Mouse (Mus musculus) heart, adult 2 months (tissue): Measurements from ENCODE around the gene Jtb. TPM values are rescaled to one million over a fixed set of nuclear protein-coding genes. Genes with fewer than 3 reads are reported as not detected.

Source experiments
- DNase-seq, 2 experiments: peaks; one replicate each; pipeline ENCODE4 v3.0.0; 2021
- H3K27ac ChIP-seq: fragments of 200-600 bp; 2 replicates; pipeline ENCODE4 v1.8.1; 2022
- H3K27me3 ChIP-seq: fragments of 200-500 bp; 2 replicates; pipeline ENCODE4 v1.6.1; 2012; ENCODE audit warnings: mild to moderate bottlenecking, low read length, inconsistent platforms, mixed read lengths; ENCODE audit not compliant: control insufficient read depth, insufficient read depth
- H3K36me3 ChIP-seq: fragments of 200-500 bp; 2 replicates; pipeline ENCODE4 v1.6.1; 2012; ENCODE audit warnings: low read length, inconsistent platforms; ENCODE audit not compliant: control insufficient read depth, insufficient read depth
- H3K4me1 ChIP-seq: fragments of 200-500 bp; 2 replicates; pipeline ENCODE4 v1.6.1; 2011; ENCODE audit warnings: low read length; ENCODE audit not compliant: control insufficient read depth, insufficient read depth
- H3K4me3 ChIP-seq: fragments of 200-600 bp; 2 replicates; pipeline ENCODE4 v1.8.1; 2022
- H3K79me2 ChIP-seq: fragments of 200-500 bp; replicated peaks from 2 replicates; pipeline ENCODE4 v1.6.1; 2012; ENCODE audit warnings: mild to moderate bottlenecking, inconsistent platforms, low read length, moderate library complexity, mixed read lengths; ENCODE audit not compliant: control insufficient read depth, insufficient read depth
- H3K9ac ChIP-seq: fragments of 200-500 bp; 2 replicates; pipeline ENCODE4 v1.6.1; 2012; ENCODE audit warnings: low read depth, mild to moderate bottlenecking, control low read depth, inconsistent platforms, low read length, mixed read lengths
- CTCF ChIP-seq: fragments of 200-600 bp; IDR thresholded peaks from 2 replicates; pipeline ENCODE4 v1.8.1; 2022; ENCODE audit warnings: antibody characterized with exemption, mild to moderate bottlenecking, moderate library complexity
- EP300 ChIP-seq: fragments of 200-500 bp; IDR thresholded peaks from 2 replicates; pipeline ENCODE4 v1.6.1; 2011; ENCODE audit warnings: low read depth, low read length, control low read depth; ENCODE audit not compliant: insufficient read depth
- POLR2A ChIP-seq: fragments of 200-500 bp; IDR thresholded peaks from 2 replicates; pipeline ENCODE4 v1.6.1; 2011; ENCODE audit warnings: mild to moderate bottlenecking, low read depth, low read length, control low read depth; ENCODE audit not compliant: insufficient read depth
- WGBS: fragments of 180-500 bp; shearing (Covaris S2); methylation state at CpG from one replicate; pipeline ENCODE4 v1.1.7; 2018; 5-methylcytosine and 5-hydroxymethylcytosine counted together
- intact Hi-C: fragments of 180-260 bp; cut with DNase I; formaldehyde crosslinking; loops from one replicate; pipeline ENCODE4 v1.15.1; 2025
- polyA plus RNA-seq: library from polyadenylated mRNA; depleted of rRNA; stranded (reverse); fragments of >200 nt; gene quantifications from 2 replicates; pipeline ENCODE4 v1.2.3, GENCODE M21; 2012
- total RNA-seq, 2 experiments: library from RNA; stranded (reverse); gene quantifications; 2 replicates each; pipeline ENCODE4 v1.2.3; 2021

Gene Jtb
- total and polyA plus RNA-seq, 3 experiments = 36.0 to 56.6 (median 49.3) TPM

GRCm38 (mm10) chr3:90258521-90258920, 27.1 kb downstream of the Jtb start:
- TF ChIP-seq EP300 (no peak), CTCF (no peak), POLR2A (no peak)
- Histone ChIP-seq H3K27me3 (no peaks in the 10 kb centered on the region), H3K4me1 (peaks cover 6% of the 10 kb centered on the region), H3K36me3 (no peaks in the 10 kb centered on the region), H3K9ac (no peak overlapping the region), H3K79me2 (peaks cover 3% of the 10 kb centered on the region; the same call in 1 of the 2 replicates), H3K4me3 (no peak overlapping the region), H3K27ac (no peak overlapping the region)
- no peak for DNase-seq
- intact Hi-C loops = no loop called here
- 92% methylated on average over 4 of the region's 4 CpGs for WGBS

DNA sequence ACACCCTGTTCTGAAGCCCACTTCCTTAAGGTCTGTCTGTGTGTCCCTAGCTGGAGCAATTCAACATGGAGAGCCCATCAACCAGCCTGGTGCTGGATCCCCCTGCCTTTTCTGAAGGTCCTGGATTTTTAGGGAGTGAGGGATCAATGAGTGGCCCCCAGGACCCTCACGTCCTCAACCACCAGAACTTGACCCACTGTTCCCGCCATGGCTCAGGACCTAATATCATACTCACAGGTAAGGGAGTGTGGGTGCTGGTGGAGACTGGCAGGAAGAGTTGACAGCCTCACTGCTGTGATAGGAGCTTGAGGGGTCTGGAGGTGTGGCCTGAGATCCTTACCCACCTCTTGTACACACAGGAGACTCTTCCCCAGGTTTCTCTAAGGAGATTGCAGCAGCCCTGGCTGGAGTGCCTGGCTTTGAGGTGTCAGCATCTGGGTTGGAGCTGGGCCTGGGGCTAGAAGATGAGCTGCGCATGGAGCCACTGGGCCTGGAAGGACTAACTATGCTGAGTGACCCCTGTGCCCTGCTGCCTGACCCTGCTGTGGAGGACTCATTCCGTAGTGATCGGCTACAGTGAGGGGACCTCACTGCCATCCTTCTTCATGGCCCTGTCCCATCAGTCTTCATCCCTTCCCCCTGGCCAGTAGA, 31.8 kb downstream of the Jtb start:
- Histone ChIP-seq H3K4me3 (no peak overlapping the region), H3K79me2 (no peaks in the 10 kb centered on the region), H3K4me1 (peaks cover 5% of the 10 kb centered on the region; the same call in 1 of the 2 replicates), H3K27me3 (no peaks in the 10 kb centered on the region), H3K27ac (no peak overlapping the region), H3K9ac (no peak overlapping the region), H3K36me3 (no peaks in the 10 kb centered on the region)
- intact Hi-C loops = no loop called here
- WGBS = 98% methylated on average over 5 of the region's 5 CpGs
- TF ChIP-seq CTCF = no peak
- TF ChIP-seq EP300 = no peak
- no peak for TF ChIP-seq POLR2A
- DNase-seq = no peak

DNA sequence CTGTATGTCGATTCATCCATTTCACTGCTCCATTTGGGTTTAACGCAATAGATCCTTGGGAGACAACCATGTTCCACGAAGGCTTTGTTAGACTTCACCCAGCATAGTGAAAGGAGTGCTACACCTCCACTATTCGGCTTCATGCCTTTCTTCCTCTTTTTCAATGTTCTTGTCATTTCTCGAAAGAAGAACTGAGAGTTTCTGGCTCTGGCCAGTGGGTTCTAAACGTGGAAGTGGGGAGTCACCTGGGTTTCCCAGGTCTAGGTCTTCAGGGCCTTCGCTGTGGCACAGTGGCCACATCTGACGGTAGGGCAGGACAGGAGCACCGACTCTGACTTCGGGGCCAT, 33.3 kb downstream of the Jtb start:
- H3K79me2 ChIP-seq = no peaks in the 10 kb centered on the region
- H3K4me1 ChIP-seq = peaks cover 5% of the 10 kb centered on the region; the same call in 1 of the 2 replicates
- no peaks in the 10 kb centered on the region for H3K27me3 ChIP-seq
- TF ChIP-seq POLR2A (no peak), CTCF (no peak), EP300 (no peak)
- H3K9ac ChIP-seq = peak overlapping the region; percentile 57
- intact Hi-C loops = loop anchor here (1.0 to 5.0 kb wide), 4 partner anchors 28 to 109 kb away; partner anchors contain the start of genes Gatad2b, Rab13 and Rps27
- H3K36me3 ChIP-seq = no peaks in the 10 kb centered on the region
- H3K4me3 ChIP-seq = peak overlapping the region; percentile 89
- no peak for DNase-seq
- H3K27ac ChIP-seq = peak overlapping the region; percentile 100
- 31% methylated on average over 10 of the region's 10 CpGs for WGBS

DNA sequence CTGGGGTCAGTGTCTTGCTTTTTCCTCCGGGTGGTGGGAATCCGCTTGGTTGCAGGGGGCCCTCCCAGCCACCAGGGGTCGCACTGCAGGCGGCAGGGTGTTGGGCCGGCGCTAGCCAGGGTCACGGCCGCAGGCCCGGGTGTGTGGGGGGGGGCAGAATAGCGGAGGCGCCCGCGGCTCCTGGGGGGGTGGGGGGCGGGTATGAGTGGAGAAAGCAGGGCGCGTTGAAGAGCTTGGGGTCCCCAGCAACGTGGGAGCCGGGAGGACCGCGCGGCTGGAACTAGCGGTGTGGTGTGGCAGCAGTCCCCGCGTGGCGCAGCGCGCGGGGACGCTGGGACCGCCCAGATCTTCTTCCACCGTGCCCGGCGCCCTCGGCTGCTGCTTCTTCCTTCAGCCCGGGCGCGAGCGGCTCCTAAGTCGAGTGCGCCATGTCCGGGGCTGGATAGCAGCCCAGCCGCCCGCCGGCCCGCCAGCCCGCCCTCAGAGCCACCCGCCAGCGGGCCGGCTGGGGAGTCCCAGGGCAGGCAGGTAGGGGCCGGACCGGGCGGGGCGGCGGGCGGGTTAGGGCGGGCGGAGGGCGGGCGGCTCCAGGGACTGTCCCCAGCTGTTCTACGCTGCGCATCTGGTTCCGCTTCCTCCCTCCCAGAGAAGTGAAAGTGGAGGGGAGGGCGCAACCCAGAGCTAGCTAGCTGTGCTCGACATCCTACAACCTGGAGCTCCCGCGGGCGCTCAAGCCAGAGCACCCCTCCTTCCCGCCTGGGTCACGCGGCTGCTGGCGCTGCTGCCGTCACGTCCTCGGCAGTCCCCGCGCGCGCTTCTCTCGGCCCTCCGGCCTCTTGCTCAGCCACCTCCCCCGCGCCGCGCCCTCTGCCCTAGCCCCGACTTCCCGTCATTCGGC, 33.9 kb downstream of the Jtb start, which contains the start of gene Dennd4b:
TSS of gene Dennd4b (plus strand) at position 152 of the 898 bp plus-strand sequence.
- intact Hi-C loops = loop anchor here (1.0 to 5.0 kb wide), 4 partner anchors 28 to 108 kb away; partner anchors contain the start of genes Gatad2b, Rab13 and Rps27
- H3K27ac ChIP-seq = peak within 1 kb of the TSS; percentile 100
- TF ChIP-seq EP300 (peak; percentile 74; the same call in 1 of the 2 replicates), CTCF (peak; percentile 83), POLR2A (peak; percentile 82)
- H3K9ac ChIP-seq = peak within 1 kb of the TSS; percentile 96
- no peaks in the 10 kb centered on the region for H3K79me2 ChIP-seq
- H3K36me3 ChIP-seq = no peaks in the 10 kb centered on the region
- 2% methylated on average over 79 of the region's 87 CpGs for WGBS
- peaks cover 5% of the 10 kb centered on the region; the same call in 1 of the 2 replicates for H3K4me1 ChIP-seq
- peak within 1 kb of the TSS; percentile 89 for H3K4me3 ChIP-seq
- DNase-seq = peak; percentile 95 to 96
- no peaks in the 10 kb centered on the region for H3K27me3 ChIP-seq

- intact Hi-C loops = loop anchor here (1.0 to 5.0 kb wide), 4 partner anchors 27 to 107 kb away; partner anchors contain the start of genes Gatad2b, Rab13 and Rps27
- DNase-seq = peak; percentile 62 to 65
- Histone ChIP-seq H3K27ac (peak overlapping the region; percentile 100), H3K4me3 (peak overlapping the region; percentile 89), H3K4me1 (peaks cover 5% of the 10 kb centered on the region; the same call in 1 of the 2 replicates), H3K27me3 (no peaks in the 10 kb centered on the region), H3K36me3 (no peaks in the 10 kb centered on the region), H3K79me2 (no peaks in the 10 kb centered on the region), H3K9ac (peak overlapping the region; percentile 96)
- no peak for TF ChIP-seq CTCF
- no peak for TF ChIP-seq EP300
- peak; percentile 24; the same call in 1 of the 2 replicates for TF ChIP-seq POLR2A
- WGBS = 11% methylated on average over 16 of the region's 16 CpGs
Observed at GRCm38 (mm10) chr3:90265932-90266741, 34.7 kb downstream of the Jtb start.
